Mouse (Mus musculus): ENCODE measurements around the gene Myl7. TPM values are rescaled to one million over a fixed set of nuclear protein-coding genes. Genes with fewer than 3 reads are reported as not detected.

The Myl7 gene
- polyA plus RNA-seq, 1 experiment from 2014 or later = 0.39 TPM

DNA sequence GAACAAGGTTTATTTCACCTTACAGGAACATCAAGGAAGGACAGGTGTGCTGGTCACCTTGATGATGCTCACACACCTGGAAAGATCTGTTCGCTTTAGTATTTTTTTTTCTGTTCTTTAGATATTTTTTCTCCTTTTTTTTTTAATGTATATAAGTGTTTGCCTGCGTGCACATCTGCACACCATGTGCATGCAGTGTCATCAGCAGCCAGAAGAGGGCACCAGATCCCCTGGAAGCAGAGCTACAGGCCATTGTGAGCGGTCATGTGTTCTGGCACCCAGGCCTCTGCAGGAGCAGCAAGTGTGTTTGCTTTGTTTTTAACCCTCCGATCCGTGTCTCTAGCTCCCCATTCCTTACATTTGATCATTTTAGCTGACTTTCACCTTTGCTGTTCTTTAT lies 18.7 kb downstream of the Myl7 start:
- WGBS = 57% methylated on average over 5 of the region's 5 CpGs
- H3K27me3 ChIP-seq = no peaks in the 10 kb centered on the region
- no peaks in the 10 kb centered on the region for H3K9me3 ChIP-seq

DNA sequence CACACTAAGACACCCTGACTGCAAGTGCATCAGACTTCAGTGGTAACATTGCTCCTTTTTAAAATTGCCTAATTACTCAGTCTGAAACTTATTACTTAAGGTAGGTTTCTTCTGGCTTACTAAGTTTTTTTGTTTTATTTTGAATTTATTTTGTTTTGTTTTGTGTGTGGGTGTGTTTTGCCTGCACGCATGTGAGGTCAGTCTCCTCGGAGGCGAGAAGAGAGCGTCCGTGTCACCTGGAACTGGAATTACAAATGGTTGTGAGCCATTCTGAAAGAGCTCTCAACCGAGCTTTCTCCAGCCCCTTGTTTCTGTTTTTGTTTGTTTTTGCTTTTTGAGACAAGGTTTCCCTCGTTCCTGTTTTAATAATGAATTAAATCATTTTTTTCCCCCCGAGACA lies 19.9 kb downstream of the Myl7 start:
- peak overlapping the region; percentile 69 for H3K9ac ChIP-seq (replicated peaks)
- H3K36me3 ChIP-seq = peaks cover 23% of the 10 kb centered on the region
- H3K4me2 ChIP-seq (replicated peaks) = peak overlapping the region; percentile 67
- peak overlapping the region; percentile 87 for H3K27ac ChIP-seq
- H3K27me3 ChIP-seq = no peaks in the 10 kb centered on the region
- peaks cover 29% of the 10 kb centered on the region for H3K4me1 ChIP-seq (replicated peaks)
- H3K9me3 ChIP-seq = no peaks in the 10 kb centered on the region
- H3K4me3 ChIP-seq (replicated peaks) = peak overlapping the region; percentile 65
- 41% methylated on average over 8 of the region's 8 CpGs for WGBS
- ATAC-seq = 0 out of 2 replicates have a peak, but pooled peaks have one; percentile 1

More for the DNA sequence above, 18.7 kb downstream of the Myl7 start:
- Histone ChIP-seq H3K36me3 (peaks cover 11% of the 10 kb centered on the region), H3K4me2 (replicated peaks) (no peak overlapping the region), H3K4me3 (replicated peaks) (no peak overlapping the region), H3K27ac (no peak overlapping the region), H3K4me1 (replicated peaks) (peaks cover 29% of the 10 kb centered on the region), H3K9ac (replicated peaks) (no peak overlapping the region)
- ATAC-seq = no peak

DNA sequence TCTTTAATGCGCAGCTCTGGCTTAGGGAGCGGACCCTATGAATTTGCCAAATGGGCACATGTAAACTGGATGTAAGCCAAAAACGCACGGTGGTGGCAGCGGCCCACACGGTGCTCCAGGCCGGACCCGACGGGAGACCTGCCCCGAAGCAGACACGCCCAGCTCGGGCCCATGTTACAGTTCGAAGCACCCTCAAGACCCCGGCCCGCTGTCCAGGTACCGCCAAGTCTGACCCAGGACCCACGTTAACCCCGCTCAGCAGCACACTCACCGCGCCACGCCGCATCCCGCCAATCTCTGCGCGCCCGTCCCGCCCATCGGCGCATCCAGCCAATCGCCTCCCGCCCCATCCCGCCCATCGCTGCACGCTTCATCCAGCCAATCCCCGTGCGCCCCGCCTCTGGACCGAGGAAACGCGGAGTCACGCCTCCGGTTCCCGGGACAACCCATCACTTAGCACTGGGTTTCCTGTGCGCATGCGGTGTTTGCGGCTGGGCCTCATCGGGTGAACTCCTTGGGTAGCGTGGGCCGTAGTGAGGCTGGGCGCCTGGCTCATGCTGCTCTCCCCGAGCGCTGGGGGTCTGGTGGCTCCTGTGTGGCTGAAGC lies 20.6 kb downstream of the Myl7 start, which contains the start of gene Pold2:
TSS of gene Pold2 (minus strand) at position 372 of the 606 bp plus-strand sequence.
- H3K27me3 ChIP-seq = no peaks in the 10 kb centered on the region
- peak within 1 kb of the TSS; percentile 65 for H3K4me3 ChIP-seq (replicated peaks)
- H3K36me3 ChIP-seq = peaks cover 29% of the 10 kb centered on the region
- peak within 1 kb of the TSS; percentile 69 for H3K9ac ChIP-seq (replicated peaks)
- no peaks in the 10 kb centered on the region for H3K9me3 ChIP-seq
- peaks cover 29% of the 10 kb centered on the region for H3K4me1 ChIP-seq (replicated peaks)
- H3K27ac ChIP-seq = peak within 1 kb of the TSS; percentile 87
- ATAC-seq = peak; percentile 99
- peak within 1 kb of the TSS; percentile 67 for H3K4me2 ChIP-seq (replicated peaks)
- WGBS = under 1% methylated on average over 52 of the region's 52 CpGs

DNA sequence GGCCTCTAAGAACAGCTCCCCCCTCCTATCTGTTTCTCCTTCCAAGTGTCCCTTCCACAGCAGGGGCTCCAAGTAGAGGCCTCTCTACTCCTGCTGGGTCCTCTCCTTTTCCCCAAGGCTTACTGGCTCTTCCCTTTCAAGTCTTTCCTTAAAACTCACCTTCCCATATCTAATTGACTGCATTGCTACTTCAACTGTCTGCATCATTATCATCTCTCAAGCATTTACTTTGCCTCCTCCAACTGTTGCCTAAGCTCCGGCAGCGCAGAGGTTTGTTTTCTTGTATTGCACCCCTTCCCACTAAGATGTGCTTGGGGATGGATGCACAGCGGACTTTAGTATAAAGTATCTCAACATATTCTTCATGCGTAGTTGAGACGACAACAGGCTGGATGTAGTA lies 21.2 kb downstream of the Myl7 start:
- Histone ChIP-seq H3K27me3 (no peaks in the 10 kb centered on the region), H3K4me3 (replicated peaks) (peak overlapping the region; percentile 65), H3K9ac (replicated peaks) (peak overlapping the region; percentile 68), H3K27ac (no peak overlapping the region), H3K9me3 (no peaks in the 10 kb centered on the region), H3K4me1 (replicated peaks) (peaks cover 29% of the 10 kb centered on the region), H3K4me2 (replicated peaks) (peak overlapping the region; percentile 67), H3K36me3 (peaks cover 35% of the 10 kb centered on the region)
- ATAC-seq = no peak
- whole genome bisulfite sequencing = 5% methylated on average over 5 of the region's 5 CpGs

DNA sequence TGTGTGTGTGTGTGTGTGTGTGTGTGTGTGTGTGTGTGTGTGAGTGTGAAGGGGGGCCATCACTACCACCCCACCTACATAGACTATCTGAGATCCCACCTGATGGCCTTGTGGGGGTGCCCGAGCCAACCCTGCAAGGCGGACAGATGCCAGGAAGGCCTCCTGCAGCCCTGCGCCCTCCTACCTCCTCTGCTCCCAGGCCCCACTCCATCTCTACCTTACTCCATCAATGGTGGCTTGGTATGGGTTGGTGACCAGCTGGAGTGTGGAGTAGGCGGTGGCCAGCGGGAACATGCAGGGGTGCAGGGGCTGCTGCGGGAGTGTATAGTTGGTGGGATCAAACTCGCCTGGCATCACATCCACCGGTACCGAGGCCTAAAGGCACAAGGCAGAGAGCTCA lies 25.4 kb downstream of the Myl7 start:
- H3K4me2 ChIP-seq (replicated peaks) = no peak overlapping the region
- no peak overlapping the region for H3K27ac ChIP-seq
- ATAC-seq = no peak
- no peak overlapping the region for H3K9ac ChIP-seq (replicated peaks)
- H3K9me3 ChIP-seq = no peaks in the 10 kb centered on the region
- WGBS = 97% methylated on average over 9 of the region's 9 CpGs
- H3K27me3 ChIP-seq = no peaks in the 10 kb centered on the region
- peaks cover 20% of the 10 kb centered on the region for H3K4me1 ChIP-seq (replicated peaks)
- H3K36me3 ChIP-seq = peaks cover 68% of the 10 kb centered on the region
- H3K4me3 ChIP-seq (replicated peaks) = no peak overlapping the region

DNA sequence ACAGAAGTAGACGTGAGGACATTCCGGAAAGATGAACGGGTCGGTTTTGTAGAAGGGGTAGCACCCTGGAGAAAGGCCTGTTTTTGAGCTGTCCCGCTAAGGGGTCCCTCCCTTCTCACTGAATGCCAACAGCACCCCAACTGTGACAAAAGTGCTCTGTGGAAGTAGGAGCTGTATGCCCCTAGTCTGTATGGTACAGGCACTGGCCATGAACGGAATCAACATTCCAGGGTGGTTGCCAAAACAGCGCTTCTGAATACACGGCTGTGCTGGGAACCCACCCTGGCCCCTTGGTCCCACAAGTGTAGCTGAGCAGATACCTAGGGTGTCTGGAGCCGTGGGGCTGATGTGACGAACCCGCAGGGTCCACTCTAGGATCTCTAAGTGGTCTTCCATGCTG lies 25.9 kb downstream of the Myl7 start:
- WGBS = 95% methylated on average over 11 of the region's 11 CpGs
- H3K4me3 ChIP-seq (replicated peaks) = no peak overlapping the region
- no peak overlapping the region for H3K9ac ChIP-seq (replicated peaks)
- no peak for ATAC-seq
- H3K4me2 ChIP-seq (replicated peaks) = no peak overlapping the region
- peaks cover 19% of the 10 kb centered on the region for H3K4me1 ChIP-seq (replicated peaks)
- no peaks in the 10 kb centered on the region for H3K9me3 ChIP-seq
- peaks cover 68% of the 10 kb centered on the region for H3K36me3 ChIP-seq
- H3K27ac ChIP-seq = no peak overlapping the region
- H3K27me3 ChIP-seq = no peaks in the 10 kb centered on the region

DNA sequence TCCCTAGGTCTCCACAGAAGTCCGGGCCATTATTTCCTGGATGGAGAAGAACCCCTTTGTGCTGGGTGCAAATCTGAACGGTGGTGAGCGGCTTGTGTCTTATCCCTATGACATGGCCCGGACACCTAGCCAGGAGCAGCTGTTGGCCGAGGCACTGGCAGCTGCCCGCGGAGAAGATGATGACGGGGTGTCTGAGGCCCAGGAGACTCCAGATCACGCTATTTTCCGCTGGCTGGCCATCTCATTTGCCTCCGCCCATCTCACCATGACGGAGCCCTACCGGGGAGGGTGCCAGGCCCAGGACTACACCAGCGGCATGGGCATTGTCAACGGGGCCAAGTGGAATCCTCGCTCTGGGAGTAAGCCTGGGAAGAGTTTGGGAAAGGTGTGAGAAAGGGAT lies 28.5 kb downstream of the Myl7 start:
- no peak overlapping the region for H3K9ac ChIP-seq (replicated peaks)
- H3K36me3 ChIP-seq = peaks cover 59% of the 10 kb centered on the region
- H3K27me3 ChIP-seq = no peaks in the 10 kb centered on the region
- no peak overlapping the region for H3K4me2 ChIP-seq (replicated peaks)
- no peaks in the 10 kb centered on the region for H3K9me3 ChIP-seq
- no peak overlapping the region for H3K27ac ChIP-seq
- H3K4me1 ChIP-seq (replicated peaks) = no peaks in the 10 kb centered on the region
- no peak for ATAC-seq
- 90% methylated on average over 16 of the region's 16 CpGs for WGBS
- no peak overlapping the region for H3K4me3 ChIP-seq (replicated peaks)

DNA sequence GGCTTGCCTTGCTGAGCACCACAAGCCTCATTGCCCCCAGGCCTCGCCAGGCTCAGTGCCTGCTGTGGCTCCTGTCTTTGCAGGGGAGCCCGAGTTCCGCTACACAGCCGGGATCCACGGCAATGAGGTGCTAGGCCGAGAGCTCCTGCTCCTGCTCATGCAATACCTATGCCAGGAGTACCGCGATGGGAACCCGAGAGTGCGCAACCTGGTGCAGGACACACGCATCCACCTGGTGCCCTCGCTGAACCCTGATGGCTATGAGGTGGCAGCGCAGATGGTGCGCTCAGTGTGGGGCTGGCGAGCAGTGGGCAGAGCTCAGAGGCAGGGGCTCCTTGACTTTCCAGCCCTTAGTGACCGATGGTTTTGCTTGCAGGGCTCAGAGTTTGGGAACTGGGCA lies 29.3 kb downstream of the Myl7 start:
- Histone ChIP-seq H3K27me3 (no peaks in the 10 kb centered on the region), H3K36me3 (peaks cover 52% of the 10 kb centered on the region), H3K4me1 (replicated peaks) (no peaks in the 10 kb centered on the region), H3K4me2 (replicated peaks) (no peak overlapping the region), H3K9me3 (no peaks in the 10 kb centered on the region), H3K27ac (no peak overlapping the region), H3K9ac (replicated peaks) (no peak overlapping the region), H3K4me3 (replicated peaks) (no peak overlapping the region)
- ATAC-seq = no peak
- 95% methylated on average over 16 of the region's 16 CpGs for WGBS

DNA sequence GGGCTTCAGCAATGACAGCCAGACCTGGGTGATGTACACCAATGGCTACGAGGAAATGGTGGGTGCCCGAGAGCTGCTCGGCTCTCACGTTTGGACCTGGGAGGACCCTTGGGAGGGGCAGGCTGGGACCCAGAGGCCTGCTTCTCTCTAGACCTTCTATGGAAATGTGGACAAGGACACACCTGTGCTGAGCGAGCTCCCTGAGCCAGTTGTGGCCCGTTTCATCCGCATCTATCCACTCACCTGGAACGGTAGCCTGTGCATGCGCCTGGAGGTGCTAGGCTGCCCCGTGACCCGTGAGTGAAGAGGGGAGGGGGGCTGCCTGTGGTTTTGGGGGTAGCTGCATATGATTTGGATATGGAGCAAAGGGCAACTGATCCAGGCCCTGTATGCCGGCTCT lies 30.3 kb downstream of the Myl7 start:
- Histone ChIP-seq H3K9ac (replicated peaks) (no peak overlapping the region), H3K4me3 (replicated peaks) (no peak overlapping the region), H3K27me3 (peaks cover 5% of the 10 kb centered on the region; the same call in 1 of the 2 replicates), H3K4me1 (replicated peaks) (no peaks in the 10 kb centered on the region), H3K27ac (no peak overlapping the region), H3K36me3 (peaks cover 42% of the 10 kb centered on the region), H3K9me3 (no peaks in the 10 kb centered on the region), H3K4me2 (replicated peaks) (no peak overlapping the region)
- ATAC-seq = no peak
- 94% methylated on average over 12 of the region's 12 CpGs for WGBS

DNA sequence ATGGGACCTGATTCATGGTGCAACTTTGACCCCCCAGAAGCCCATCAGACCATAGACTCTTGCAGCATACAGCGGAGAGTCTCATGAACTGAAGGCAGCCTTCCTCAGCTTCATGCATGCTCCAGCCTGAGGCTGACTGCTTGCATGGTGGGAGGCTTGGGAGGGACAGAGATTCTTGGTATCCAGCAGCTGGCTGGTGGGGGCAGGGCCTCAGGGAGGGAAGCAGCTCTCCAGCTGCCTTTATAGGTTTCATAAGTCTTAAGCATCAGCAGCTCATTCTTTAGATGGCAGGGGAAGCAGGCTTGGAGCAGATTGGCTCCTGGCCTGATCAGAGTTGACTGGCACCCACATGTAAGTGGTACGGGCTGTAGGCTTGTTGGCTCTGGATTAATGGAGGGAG lies 31.4 kb downstream of the Myl7 start:
- H3K4me3 ChIP-seq (replicated peaks) = no peak overlapping the region
- WGBS = 85% methylated on average over 2 of the region's 2 CpGs
- H3K9ac ChIP-seq (replicated peaks) = no peak overlapping the region
- no peak overlapping the region for H3K4me2 ChIP-seq (replicated peaks)
- peaks cover 1% of the 10 kb centered on the region; the same call in 1 of the 2 replicates for H3K4me1 ChIP-seq (replicated peaks)
- peaks cover 30% of the 10 kb centered on the region for H3K36me3 ChIP-seq
- no peak overlapping the region for H3K27ac ChIP-seq
- ATAC-seq = no peak
- peaks cover 16% of the 10 kb centered on the region for H3K27me3 ChIP-seq
- no peaks in the 10 kb centered on the region for H3K9me3 ChIP-seq

DNA sequence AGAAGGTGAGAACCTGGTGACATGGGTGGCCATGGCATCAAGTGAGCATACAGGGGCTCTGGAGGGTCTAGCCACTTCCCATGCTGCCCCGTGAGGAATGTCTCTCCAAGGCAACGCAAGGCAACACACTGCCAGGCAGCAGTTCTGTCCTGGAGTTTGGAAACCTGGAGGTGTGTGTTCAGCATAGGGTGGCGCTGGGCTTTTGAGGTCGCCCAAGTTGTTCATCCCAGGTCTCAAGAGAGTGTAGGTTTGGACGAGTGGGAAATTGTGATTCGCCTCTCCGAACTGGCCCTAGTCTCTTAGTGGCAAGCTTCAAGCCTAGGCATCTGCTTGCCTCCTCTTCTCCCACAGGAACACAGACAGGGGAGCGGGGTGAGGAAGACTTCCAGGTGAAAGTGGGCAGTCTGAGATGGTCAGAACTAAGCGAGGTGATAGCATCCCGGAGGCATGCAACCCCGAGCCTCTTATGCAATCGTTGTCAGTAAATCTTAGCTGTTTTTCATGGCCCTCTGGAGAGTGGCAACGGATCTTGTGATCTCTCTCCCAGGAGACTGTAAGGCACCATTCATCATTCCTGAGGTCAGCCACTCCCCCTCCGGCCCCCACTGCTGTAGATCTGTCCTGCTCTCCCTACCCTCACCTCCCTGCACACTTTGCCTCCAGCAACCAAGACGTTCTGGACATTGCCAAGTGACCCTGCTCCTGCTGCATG lies 36.0 kb downstream of the Myl7 start:
- H3K9ac ChIP-seq (replicated peaks) = no peak overlapping the region
- 32% methylated on average over 15 of the region's 15 CpGs for WGBS

DNA sequence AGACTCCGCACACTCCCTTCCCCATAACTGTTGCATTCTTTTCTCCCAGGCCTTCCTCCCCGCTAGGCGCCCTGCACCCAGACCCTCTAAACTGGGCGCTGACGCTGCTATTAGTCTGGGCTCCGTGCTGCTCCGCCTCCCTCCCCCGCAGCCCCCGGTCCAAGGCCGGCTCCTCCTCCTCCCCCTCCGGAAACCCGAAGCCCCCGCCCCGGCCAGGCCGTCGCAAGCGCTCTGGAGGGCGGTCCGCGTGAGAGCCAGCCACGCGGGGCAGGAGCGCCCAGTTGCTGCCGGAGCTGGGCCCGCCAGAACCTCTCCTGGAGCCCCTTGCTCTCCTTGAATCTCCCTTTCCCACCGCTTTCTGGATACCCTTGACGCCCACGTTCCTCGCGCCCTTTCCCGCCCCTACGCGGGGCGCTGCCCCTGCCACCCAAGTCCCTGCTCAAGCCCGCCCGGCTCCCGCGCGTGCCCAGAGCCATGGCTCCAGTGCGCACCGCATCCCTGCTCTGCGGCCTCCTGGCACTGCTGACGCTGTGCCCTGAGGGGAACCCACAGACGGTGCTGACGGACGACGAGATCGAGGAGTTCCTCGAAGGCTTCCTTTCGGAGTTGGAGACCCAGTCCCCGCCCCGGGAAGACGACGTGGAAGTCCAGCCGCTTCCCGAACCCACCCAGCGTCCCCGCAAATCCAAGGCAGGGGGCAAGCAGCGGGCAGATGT lies 36.7 kb downstream of the Myl7 start, which contains the start of gene Aebp1:
TSS of gene Aebp1 (plus strand) at position 270 of the 716 bp plus-strand sequence.
- Histone ChIP-seq H3K4me1 (replicated peaks) (peaks cover 11% of the 10 kb centered on the region), H3K9ac (replicated peaks) (peak within 1 kb of the TSS; percentile 57), H3K27me3 (peaks cover 40% of the 10 kb centered on the region), H3K27ac (no peak within 1 kb of the TSS), H3K4me2 (replicated peaks) (peak within 1 kb of the TSS; percentile 56), H3K9me3 (no peaks in the 10 kb centered on the region), H3K36me3 (no peaks in the 10 kb centered on the region), H3K4me3 (replicated peaks) (peak within 1 kb of the TSS; percentile 34)
- 4% methylated on average over 58 of the region's 59 CpGs for WGBS
- no peak for ATAC-seq

More for the DNA sequence above, 36.0 kb downstream of the Myl7 start:
- H3K4me2 ChIP-seq (replicated peaks) = peak overlapping the region; percentile 56
- no peaks in the 10 kb centered on the region for H3K9me3 ChIP-seq
- peaks cover 40% of the 10 kb centered on the region for H3K27me3 ChIP-seq
- H3K36me3 ChIP-seq = no peaks in the 10 kb centered on the region
- peaks cover 11% of the 10 kb centered on the region for H3K4me1 ChIP-seq (replicated peaks)
- no peak overlapping the region for H3K27ac ChIP-seq
- no peak for ATAC-seq
- H3K4me3 ChIP-seq (replicated peaks) = peak overlapping the region; percentile 34; the same call in 1 of the 2 replicates
